Mouse (Mus musculus) E14TG2a.4 (cell line): Measurements from ENCODE around the gene Fcho2.

Experiments used
- CTCF ChIP-seq: conservative IDR thresholded peaks from 2 replicates; pipeline ENCODE4 v1.5.1; 2014; ENCODE audit warnings: low read length
- NANOG ChIP-seq: IDR thresholded peaks from 2 replicates; pipeline ENCODE4 v1.6.1; 2014; ENCODE audit warnings: borderline replicate concordance, low read length, mixed read lengths

DNA sequence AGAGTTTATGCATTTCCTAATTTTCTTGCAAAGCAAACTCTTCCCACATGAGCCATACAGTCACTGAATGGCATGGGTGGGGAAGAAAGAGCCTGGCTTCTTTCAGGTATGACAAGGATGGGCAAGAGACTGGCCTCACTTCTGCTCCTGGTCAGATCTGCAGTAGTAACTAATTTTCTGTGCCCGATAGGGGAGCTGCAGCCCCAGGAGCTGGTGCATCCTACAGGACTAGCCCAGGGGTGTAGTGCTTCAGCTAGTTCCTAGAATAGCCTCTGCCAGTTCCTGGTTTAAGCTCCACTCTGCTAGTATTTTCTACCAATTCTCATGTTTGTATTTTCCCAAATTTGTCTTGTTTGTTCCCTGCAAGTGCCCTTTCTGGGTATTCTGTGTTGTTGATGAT, 18.9 kb upstream of the Fcho2 start:
- no peak for TF ChIP-seq CTCF
- TF ChIP-seq NANOG: no peak
